8 mouse cellular contexts compared by ENCODE assay signal in genomic region chr2:148407870-148408760, GRCm38 (mm10). TPM values are rescaled to one million over a fixed set of nuclear protein-coding genes. Genes with fewer than 3 reads are reported as not detected.
DNase-seq lines count a peak whose midpoint lies in the region; ATAC-seq and TF ChIP-seq lines count a peak whose summit lies in the region.

TSS of gene Thbd (minus strand) at chr2:148408188.

- H3K27ac ChIP-seq in liver, postnatal 0 days (ENCODE audit: low read depth) = peak within 1 kb of the TSS; percentile 76
- no peak within 1 kb of the TSS for H3K27ac ChIP-seq in neural tube, embryonic 13.5 days (replicated peaks)

- no peaks in the 10 kb centered on the region for H3K36me3 ChIP-seq in liver, postnatal 0 days (replicated peaks; ENCODE audit: insufficient read depth, low read length)
- H3K36me3 ChIP-seq in neural tube, embryonic 13.5 days = no peaks in the 10 kb centered on the region

- 2% methylated on average over 35 of the region's 35 CpGs for WGBS in liver, postnatal 0 days (ENCODE audit: insufficient replicate concordance)
- 5% methylated on average over 35 of the region's 35 CpGs for WGBS in neural tube, embryonic 13.5 days

- no peak for TF ChIP-seq CTCF in liver, postnatal 0 days (IDR thresholded peaks at IDR 0.05; ENCODE audit: low read depth)

- peak within 1 kb of the TSS; percentile 51 for H3K9ac ChIP-seq in liver, postnatal 0 days (replicated peaks)
- peak within 1 kb of the TSS; percentile 61 for H3K9ac ChIP-seq in neural tube, embryonic 13.5 days

- H3K9me3 ChIP-seq in liver, postnatal 0 days (ENCODE audit: low read length) = no peaks in the 10 kb centered on the region
- H3K9me3 ChIP-seq in neural tube, embryonic 13.5 days = no peaks in the 10 kb centered on the region

- H3K4me1 ChIP-seq in liver, postnatal 0 days (ENCODE audit: insufficient read depth) = peaks cover 11% of the 10 kb centered on the region; the same call in 1 of the 2 replicates
- H3K4me1 ChIP-seq in neural tube, embryonic 13.5 days (replicated peaks) = peaks cover 29% of the 10 kb centered on the region

- DNase-seq in adrenal gland, adult (ENCODE audit: inconsistent age in 2 of 2, low spot score in 1 of 2) = peak; percentile 78 to 92
- peak; percentile 68 for DNase-seq in embryo, embryonic 11 days
- peak; percentile 93 for DNase-seq in heart, adult 8-10 months (ENCODE audit: low spot score)
- peak; percentile 72 for DNase-seq in kidney, adult 18-20 months
- DNase-seq in liver, postnatal 0 days = peak; percentile 56
- peak; percentile 31 for DNase-seq in thymus, postnatal 25 days
- DNase-seq in cerebellum, postnatal 4 days (ENCODE audit: low spot score in 2 of 2) = no peak

- peak within 1 kb of the TSS; percentile 68 for H3K4me2 ChIP-seq in liver, postnatal 0 days (ENCODE audit: low read depth, low read length)
- peak within 1 kb of the TSS; percentile 66 for H3K4me2 ChIP-seq in neural tube, embryonic 13.5 days

- H3K27me3 ChIP-seq in liver, postnatal 0 days (ENCODE audit: insufficient read depth, low read length) = peaks cover 22% of the 10 kb centered on the region
- H3K27me3 ChIP-seq in neural tube, embryonic 13.5 days = peaks cover 56% of the 10 kb centered on the region

- no peak for TF ChIP-seq EP300 in liver, postnatal 0 days (IDR thresholded peaks at IDR 0.05; ENCODE audit: low read depth)

- peak; percentile 59 for ATAC-seq in liver, postnatal 0 days
- peak; percentile 34 for ATAC-seq in neural tube, embryonic 13.5 days (ENCODE audit: low read depth)

- peak within 1 kb of the TSS; percentile 53 for H3K4me3 ChIP-seq in liver, postnatal 0 days (ENCODE audit: low read depth, low read length)
- H3K4me3 ChIP-seq in neural tube, embryonic 13.5 days = peak within 1 kb of the TSS; percentile 40

RNA-seq across cellular contexts. Expression of gene Thbd, which starts in this region (rescaled TPM):
- total RNA-seq in heart, adult 8-10 months (2022) = 10 to 100 TPM; 34.5 to 51.7 (median 43.7) TPM
- polyA plus RNA-seq in liver, postnatal 0 days (2015; fragmentation: Nextera tagmentation; extraction: Ambion mirVana) = 1.6 and 1.7 TPM in 2 replicates
- polyA plus RNA-seq in neural tube, embryonic 13.5 days (2015; fragmentation: Nextera tagmentation; extraction: Ambion mirVana) = 8.7 and 10.0 TPM in 2 replicates

Comparison
In these comparisons a context has a peak if more than half of its experiments do, and no peak if none do; other contexts are left out.
1. DNase-seq: peak in adrenal gland, adult (2 of 2), embryo, embryonic 11 days (single experiment), heart, adult 8-10 months (single experiment), kidney, adult 18-20 months (single experiment), liver, postnatal 0 days (single experiment) and thymus, postnatal 25 days (single experiment); none in cerebellum, postnatal 4 days (0 of 2).